9 mouse cellular contexts compared by ENCODE assay signal in genomic region chr17:65956993-65957781, GRCm38 (mm10). TPM values are rescaled to one million over a fixed set of nuclear protein-coding genes. Genes with fewer than 3 reads are reported as not detected.
DNase-seq lines count a peak whose midpoint lies in the region; ATAC-seq lines count a peak whose summit lies in the region.
"Had no signal": no experiment of that assay in that cellular context is flagged by ENCODE, and none has a peak within 500 bp of the region (broad histone marks: within the 10 kb centered on the region; RNA-seq: fewer than 3 reads in every experiment).

No protein-coding gene starts in this region.

- no peak overlapping the region for H3K27ac ChIP-seq in midbrain, embryonic 11.5 days (ENCODE audit: low read depth, low read length)
- H3K27ac ChIP-seq: forebrain, embryonic 13.5 days had no signal

- 87% methylated on average over 14 of the region's 14 CpGs for WGBS in midbrain, embryonic 11.5 days

- H3K4me2 ChIP-seq in midbrain, embryonic 11.5 days, result no peak overlapping the region
- H3K4me2 ChIP-seq: forebrain, embryonic 13.5 days had no signal

- no peaks in the 10 kb centered on the region for H3K4me1 ChIP-seq in midbrain, embryonic 11.5 days (ENCODE audit: control insufficient read depth, insufficient read depth, low read length)
- H3K4me1 ChIP-seq: forebrain, embryonic 13.5 days had no signal

- H3K9me3 ChIP-seq in midbrain, embryonic 11.5 days (ENCODE audit: control insufficient read depth, low read length), result no peaks in the 10 kb centered on the region
- H3K9me3 ChIP-seq: forebrain, embryonic 13.5 days had no signal

- H3K36me3 ChIP-seq in midbrain, embryonic 11.5 days (ENCODE audit: control insufficient read depth, insufficient read depth, low read length), result no peaks in the 10 kb centered on the region

- H3K9ac ChIP-seq in midbrain, embryonic 11.5 days (ENCODE audit: low read length), result no peak overlapping the region
- H3K9ac ChIP-seq: forebrain, embryonic 13.5 days had no signal

- intact Hi-C loops in gastrocnemius, postnatal 14 days (cut with DNase I; ENCODE audit: low total_unique reads), result no loop called here

- ATAC-seq in midbrain, embryonic 11.5 days (ENCODE audit: low FRiP score), result no peak
- ATAC-seq: forebrain, embryonic 13.5 days had no signal

- no peak overlapping the region for H3K4me3 ChIP-seq in midbrain, embryonic 11.5 days (ENCODE audit: low read depth, low read length)
- H3K4me3 ChIP-seq: forebrain, embryonic 13.5 days had no signal

- H3K27me3 ChIP-seq in midbrain, embryonic 11.5 days (ENCODE audit: control insufficient read depth, insufficient read depth, low read length), result no peaks in the 10 kb centered on the region
- H3K27me3 ChIP-seq: forebrain, embryonic 13.5 days had no signal

- peak; percentile 28 for DNase-seq in gastrocnemius, postnatal 25 days
- no peak for DNase-seq in gastrocnemius, postnatal 14 days
- peak; percentile 42 for DNase-seq in ES-CJ7 (ENCODE audit: low read depth, low spot score)
- DNase-seq in cerebellum, adult 9-10 months, result peak; percentile 68
- peak; percentile 43 to 54 for DNase-seq in kidney, postnatal 4 days
- DNase-seq in midbrain, embryonic 11.5 days (ENCODE audit: low spot score, missing footprints), result no peak
- no peak for DNase-seq in embryo, embryonic 10.5 days (ENCODE audit: low spot score)
- DNase-seq in left cerebral cortex, adult 9 months (ENCODE audit: low spot score in 2 of 2), result no peak

RNA-seq across cellular contexts. Expression of gene Twsg1, which starts 6.2 kb away (rescaled TPM):
- total RNA-seq in gastrocnemius, postnatal 25 days (2021), result 10 to 100 TPM; 22.1 to 26.8 TPM
- 10 to 100 TPM; 16.9 to 25.5 TPM for total RNA-seq in gastrocnemius, postnatal 14 days (2021)
- polyA plus RNA-seq in midbrain, embryonic 11.5 days (2014; fragmentation: Nextera tagmentation; extraction: Ambion mirVana), result 105 and 115 TPM in 2 replicates

Comparison
In these comparisons a context has a peak if more than half of its experiments do, and no peak if none do; other contexts are left out.
1. DNase-seq: peak in gastrocnemius, postnatal 25 days (single experiment), ES-CJ7 (single experiment), cerebellum, adult 9-10 months (single experiment) and kidney, postnatal 4 days (2 of 2); none in gastrocnemius, postnatal 14 days (single experiment), midbrain, embryonic 11.5 days (single experiment), embryo, embryonic 10.5 days (single experiment) and left cerebral cortex, adult 9 months (0 of 2).